Mouse (Mus musculus): ENCODE data around the gene Ptprr.

GRCm38 (mm10) chr10:116288130-116288529 is 270.1 kb downstream of the Ptprr start:
- no peak for TF ChIP-seq CTCF (IDR thresholded peaks at IDR 0.05; ENCODE audit: low read depth)
- TF ChIP-seq EP300 (optimal IDR thresholded peaks at IDR 0.05), result no peak
